Mouse (Mus musculus) liver (tissue): ENCODE measurements at regions not wholly inside any gene's neighbourhood (a gene's known extent, or its start where the extent isn't known, plus 50 kb on each side); places are given as distances from the start of the nearest gene placed in this dataset.

Source experiments
- DNase-seq: peaks from one replicate; pipeline ENCODE4 v3.0.0-alpha.2; 2020; ENCODE audit warnings: mixed read lengths

DNA sequence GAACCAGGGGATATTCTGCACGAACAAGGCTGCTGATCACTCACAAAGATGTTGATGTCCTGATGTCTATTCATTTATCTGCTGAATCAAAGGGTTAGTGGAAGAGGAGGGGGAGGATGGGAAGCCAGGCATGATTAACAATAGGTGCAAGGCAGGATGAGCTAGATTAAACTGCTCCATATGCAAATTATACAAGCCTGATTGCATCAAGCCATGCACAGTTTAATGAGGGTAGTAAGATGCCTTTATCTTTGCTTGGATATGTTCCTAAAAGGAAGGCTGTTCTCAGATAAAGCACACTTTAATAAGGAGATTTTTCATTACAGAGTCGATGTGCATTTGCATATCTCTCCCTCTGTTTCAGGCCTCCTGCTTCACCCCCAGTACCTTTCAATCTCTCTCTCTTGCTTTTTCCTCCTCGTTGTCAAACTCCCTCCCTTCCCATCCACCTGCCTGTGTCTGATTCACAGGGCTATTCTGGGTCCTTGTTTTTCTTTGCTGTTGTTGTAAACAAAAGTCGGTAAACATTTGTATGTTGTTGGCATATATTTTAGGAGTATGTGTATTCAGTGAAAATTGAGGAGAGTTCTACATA lies 615.8 kb upstream of the Nox3 start:
- DNase-seq: no peak

- no peak for DNase-seq
These were observed 623.1 kb upstream of the Nox3 start for GRCm38 (mm10) chr17:4319141-4319540.

DNA sequence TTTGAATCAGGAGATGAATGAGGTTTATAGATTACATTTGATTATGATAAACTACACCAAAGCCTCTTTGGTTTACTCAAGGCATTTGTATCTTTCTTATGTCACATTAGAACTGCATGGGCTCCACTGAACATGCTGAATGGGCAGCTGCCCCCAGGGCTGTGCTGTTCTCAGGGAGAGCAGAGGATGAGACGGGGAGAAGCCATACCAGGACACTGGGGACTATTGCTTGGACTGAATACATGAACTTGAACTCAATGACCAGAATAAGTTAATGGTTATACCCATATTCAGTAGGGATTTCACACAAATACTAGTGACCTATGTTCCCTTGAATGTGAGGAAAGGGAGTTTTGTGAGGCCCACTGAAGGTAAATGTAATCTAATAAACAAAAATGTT lies 632.7 kb upstream of the Nox3 start:
- DNase-seq: no peak

DNA sequence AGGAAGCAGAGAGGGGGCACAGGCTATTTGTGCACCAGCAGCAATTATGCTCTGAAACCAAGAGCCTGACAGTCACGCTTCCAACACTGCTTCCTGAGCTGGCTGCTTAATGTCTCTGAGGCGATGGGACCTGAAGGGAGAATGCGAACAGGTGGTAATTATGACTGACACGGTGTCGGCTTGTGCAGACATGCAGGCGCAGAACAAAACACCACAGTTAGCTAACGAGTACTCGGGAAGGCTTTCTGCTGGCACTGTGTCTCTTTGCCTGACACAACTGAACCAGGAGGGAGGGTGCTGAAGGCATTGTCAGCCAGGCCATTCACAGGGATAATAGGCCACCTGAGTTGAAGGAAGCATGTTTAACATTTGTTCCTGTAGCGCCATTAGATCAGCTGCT lies 635.6 kb upstream of the Nox3 start:
- DNase-seq: no peak

GRCm38 (mm10) chr17:4333091-4333490 lies 637.0 kb upstream of the Nox3 start:
- no peak for DNase-seq

DNA sequence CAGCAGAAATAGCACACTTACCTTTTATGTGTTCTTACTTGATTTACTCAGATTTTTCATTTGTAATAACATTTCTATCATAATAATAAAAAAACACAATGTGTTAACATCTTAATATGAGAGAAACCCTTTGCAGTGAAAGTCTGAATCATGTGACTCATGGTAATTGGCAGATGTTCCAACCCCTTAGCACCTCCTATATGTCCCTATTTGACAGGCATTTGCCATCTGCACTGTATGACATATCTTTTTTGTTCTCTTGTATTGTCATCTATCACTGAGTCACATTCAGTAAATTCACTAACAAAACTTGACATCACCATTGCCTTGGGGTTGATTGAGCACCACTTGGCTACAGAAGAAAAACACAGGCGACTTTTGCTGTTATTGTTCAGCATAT lies 641.1 kb upstream of the Arid1b start:
- no peak for DNase-seq

DNA sequence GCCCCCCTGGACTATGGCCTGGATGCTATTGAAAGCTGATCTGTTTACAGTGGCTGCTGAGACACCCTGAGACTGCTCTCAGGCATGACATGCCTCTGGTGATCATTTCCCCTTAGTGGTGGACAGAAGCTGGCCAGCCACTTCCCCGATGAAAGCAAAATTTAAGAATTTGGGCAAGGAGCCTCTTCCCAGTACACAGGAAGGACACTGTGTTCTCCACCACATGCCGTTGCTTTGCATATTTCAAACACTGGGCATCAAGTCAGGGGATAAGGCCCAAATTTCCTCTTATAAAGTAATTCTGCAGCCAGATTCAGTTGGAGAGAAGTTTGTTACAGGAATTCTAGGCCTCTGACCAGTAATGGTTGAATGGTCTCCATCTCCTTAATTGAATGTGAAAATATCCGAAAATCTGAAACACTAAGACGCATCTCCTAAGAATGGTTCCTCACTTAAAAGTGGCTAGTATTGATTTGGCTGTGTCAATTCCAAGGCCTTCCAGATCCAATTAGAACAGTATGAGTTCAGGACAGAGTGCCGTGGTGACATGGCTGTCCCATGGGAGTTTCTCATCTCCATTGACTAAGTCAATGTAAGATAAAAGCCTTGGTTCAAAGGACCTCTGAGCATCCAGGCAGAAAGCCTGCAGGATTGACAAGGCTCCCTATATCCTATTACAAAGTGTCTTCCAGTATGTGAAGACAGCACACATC lies 638.5 kb upstream of the Arid1b start:
- no peak for DNase-seq

- DNase-seq: no peak
These were observed 633.5 kb upstream of the Arid1b start for GRCm38 (mm10) chr17:4360413-4361320.

DNA sequence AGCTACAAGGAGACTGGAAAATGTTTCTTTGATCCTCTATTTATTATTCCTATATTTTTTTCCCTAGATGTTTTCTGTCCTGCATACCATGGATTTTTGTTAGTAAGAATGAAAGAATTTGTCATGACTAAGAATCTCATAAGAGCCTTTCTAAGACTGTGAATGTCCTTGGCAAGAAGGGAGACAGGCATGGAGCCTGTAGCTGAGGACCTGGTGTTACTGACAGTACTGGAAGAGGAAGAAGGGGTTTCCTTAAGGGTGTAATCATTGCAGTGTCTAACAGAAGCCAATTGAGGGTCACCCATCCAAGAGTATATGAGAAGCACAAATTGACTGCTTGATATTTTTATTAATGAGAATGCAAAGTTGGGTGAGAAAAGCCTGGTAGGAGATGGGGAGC lies 628.3 kb upstream of the Arid1b start:
- no peak for DNase-seq

- no peak for DNase-seq
These were observed 613.7 kb upstream of the Arid1b start for GRCm38 (mm10) chr17:4380449-4380848.

- peak; percentile 4 for DNase-seq
These were observed 613.3 kb upstream of the Arid1b start for GRCm38 (mm10) chr17:4380873-4381272.

DNA sequence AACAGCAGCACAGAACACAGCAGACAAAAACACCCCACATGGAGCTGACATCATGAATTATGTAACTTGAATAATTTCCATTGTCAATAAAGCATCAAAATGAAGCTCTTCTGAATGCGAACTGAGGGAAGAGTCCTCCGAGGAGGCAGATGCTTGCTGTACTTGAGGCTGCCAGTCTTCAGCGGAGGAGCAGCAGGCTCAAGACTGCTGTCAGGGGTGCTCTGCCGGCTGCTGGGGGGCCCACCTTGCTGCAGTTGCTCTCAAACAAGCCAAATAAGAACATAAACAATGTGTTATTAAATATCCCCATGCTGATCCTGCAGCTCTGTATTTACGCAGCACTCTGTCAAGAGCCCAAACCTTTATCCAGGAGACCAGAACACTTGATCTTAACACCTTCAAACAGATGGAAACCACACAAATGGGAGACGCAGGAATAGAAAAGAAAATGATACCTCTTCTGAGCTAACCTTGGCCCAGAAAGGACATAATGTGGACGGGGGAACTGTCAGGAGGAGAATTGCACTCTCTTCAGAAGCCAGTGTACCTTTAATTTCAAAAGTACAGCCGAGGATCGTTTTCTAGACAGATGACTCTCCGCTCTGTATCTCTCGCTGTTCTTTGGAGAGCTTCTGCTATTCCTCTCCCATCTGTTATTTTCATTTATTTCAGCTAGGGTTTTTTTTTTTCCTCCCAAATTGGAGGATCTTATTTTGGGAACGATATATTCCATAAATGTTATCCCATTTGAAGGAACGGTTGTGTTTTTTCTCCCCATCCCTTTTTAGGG lies 612.0 kb upstream of the Arid1b start:
- DNase-seq: no peak

DNA sequence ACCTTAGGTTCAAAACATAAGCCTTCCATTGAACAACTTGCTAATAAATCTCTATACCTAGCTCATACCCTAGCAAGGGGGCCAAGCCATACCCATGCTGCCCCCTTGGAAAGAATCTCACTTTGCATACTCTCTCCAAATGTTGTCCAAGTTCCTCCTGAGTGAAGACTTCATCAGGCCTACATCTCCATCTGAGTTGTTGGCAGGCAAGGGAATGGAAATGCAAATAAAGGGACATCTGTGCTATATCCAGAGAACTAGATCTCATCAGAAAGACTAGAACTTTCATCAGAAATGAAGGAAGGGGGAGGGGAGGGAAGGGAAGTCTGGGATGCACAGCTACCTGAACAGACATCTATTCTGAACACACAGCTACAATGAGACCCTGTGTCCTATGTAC lies 611.4 kb upstream of the Arid1b start:
- DNase-seq: no peak

- no peak for DNase-seq
These were observed 606.5 kb upstream of the Arid1b start for GRCm38 (mm10) chr17:4387616-4388015.

GRCm38 (mm10) chr17:4390012-4390411 lies 604.1 kb upstream of the Arid1b start:
- DNase-seq: no peak

GRCm38 (mm10) chr17:4390577-4390976 lies 603.6 kb upstream of the Arid1b start:
- no peak for DNase-seq

GRCm38 (mm10) chr17:4391210-4391609 lies 602.9 kb upstream of the Arid1b start:
- no peak for DNase-seq

GRCm38 (mm10) chr17:4396119-4396518 lies 598.0 kb upstream of the Arid1b start:
- no peak for DNase-seq

- no peak for DNase-seq
These were observed 576.4 kb upstream of the Arid1b start for GRCm38 (mm10) chr17:4417686-4418085.

DNA sequence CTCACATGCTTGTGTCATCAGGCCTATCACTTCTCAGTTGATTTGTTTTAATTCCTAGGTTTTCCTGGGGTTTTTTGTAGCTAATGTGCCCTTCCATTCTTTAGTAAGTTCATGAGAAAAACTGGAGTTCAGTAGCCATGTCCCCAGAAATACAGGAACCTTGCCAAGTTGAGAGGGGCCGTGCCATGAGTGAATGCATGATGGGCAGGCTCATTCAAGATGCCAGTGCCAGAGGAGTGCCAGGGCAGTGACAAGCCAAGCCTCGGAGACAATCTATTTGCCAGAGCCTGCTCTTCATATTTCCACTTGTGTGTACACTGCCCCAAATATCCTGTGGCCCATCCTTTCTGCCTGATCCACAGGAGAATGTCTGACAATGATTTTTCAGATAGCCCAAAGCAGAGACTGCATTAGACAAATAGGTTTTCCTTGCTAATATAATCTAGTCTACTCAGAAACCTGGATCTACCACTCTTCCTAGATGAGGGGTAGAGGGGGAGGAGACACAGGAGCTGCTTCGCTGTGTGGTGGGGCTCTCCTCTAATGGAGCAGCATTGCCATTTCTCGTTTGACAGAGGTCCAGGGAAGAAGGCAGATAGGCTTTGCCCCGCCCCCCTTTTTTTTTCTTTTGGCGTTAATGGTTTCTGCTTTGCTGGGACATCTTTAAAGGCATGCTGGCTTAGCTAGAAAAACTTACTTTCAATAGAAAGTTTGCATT lies 569.5 kb upstream of the Arid1b start:
- DNase-seq: no peak

- DNase-seq: no peak
These were observed 568.8 kb upstream of the Arid1b start for GRCm38 (mm10) chr17:4425342-4425741.

DNA sequence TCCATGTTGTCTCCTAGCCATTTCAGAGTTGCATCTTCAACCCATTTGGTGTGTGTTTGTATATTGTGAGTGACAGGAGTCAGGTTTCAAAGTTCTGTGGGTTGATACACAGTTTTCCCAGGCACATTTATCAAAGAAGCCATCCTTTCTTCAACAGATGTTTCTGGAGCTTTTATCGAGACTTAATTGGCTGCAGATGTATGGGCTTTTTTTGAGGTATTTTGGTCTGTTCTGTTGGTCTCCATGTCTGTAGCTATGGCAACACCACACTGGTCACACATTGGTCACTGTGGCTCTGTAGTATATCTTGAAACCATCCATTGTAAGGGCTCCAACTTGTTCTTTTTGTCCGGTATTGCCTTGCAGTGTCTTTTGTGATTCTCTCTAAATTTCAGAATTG lies 565.1 kb upstream of the Arid1b start:
- DNase-seq: no peak
